In the genomic region with DNA sequence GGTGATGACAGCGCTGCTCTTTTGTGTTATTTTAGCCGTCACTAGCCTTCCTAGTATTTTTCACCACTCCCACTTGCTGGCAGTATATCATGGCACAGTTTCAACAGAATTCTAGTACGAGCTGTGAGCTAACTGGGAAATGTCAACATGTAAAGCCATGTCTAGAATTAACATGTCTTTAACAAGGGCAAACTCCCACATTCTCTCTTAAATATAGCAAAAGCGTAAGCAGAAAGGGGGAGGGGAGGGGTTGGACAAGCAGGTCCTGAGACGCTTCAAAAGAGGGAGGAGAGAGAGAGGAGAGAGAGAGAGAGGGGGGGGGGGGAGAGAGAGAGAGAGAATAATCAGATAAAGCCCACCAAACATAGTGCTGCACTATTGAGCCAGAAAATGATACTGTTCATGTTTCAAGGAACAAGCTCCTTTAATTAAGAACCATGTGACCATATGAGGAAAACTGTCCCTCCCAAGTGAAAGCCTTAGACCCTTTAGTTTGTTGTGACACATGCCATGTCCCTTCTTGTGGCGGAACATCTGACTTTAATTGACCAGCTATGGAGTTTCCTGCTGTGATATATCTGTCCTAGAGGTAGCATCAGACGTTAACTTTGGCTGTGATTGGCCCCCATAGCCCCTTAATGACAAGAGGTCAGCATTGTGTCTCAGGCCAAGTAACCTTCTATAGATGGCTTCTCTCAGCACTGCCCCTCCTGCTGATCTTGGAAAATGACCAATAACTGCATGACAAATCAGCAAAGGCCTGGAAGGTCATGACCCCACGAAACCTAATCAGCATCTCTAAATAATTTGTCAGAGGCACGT, we compare ENCODE assay signal across 8 mouse cellular contexts.
DNase-seq lines count a peak whose midpoint lies in the region; ATAC-seq and TF ChIP-seq lines count a peak whose summit lies in the region.

No protein-coding gene starts in this region.

- 14% methylated on average over 9 of the region's 9 CpGs for WGBS in kidney, embryonic 15.5 days
- 15% methylated on average over 8 of the region's 9 CpGs for WGBS in hindbrain, embryonic 12.5 days

- H3K27me3 ChIP-seq in kidney, embryonic 15.5 days = peaks cover 24% of the 10 kb centered on the region
- 0 out of 2 replicates have a peak, but pooled peaks cover 3% of the 10 kb centered on the region for H3K27me3 ChIP-seq in hindbrain, embryonic 12.5 days
- no peaks in the 10 kb centered on the region for H3K27me3 ChIP-seq in myocyte (ENCODE audit: control insufficient read depth, insufficient read depth, insufficient read length)

- H3K36me3 ChIP-seq in kidney, embryonic 15.5 days = no peaks in the 10 kb centered on the region
- H3K36me3 ChIP-seq in hindbrain, embryonic 12.5 days = no peaks in the 10 kb centered on the region
- no peaks in the 10 kb centered on the region for H3K36me3 ChIP-seq in myocyte (ENCODE audit: control insufficient read depth, insufficient read depth)

- no peaks in the 10 kb centered on the region for H3K9me3 ChIP-seq in kidney, embryonic 15.5 days (replicated peaks)
- H3K9me3 ChIP-seq in hindbrain, embryonic 12.5 days (replicated peaks) = no peaks in the 10 kb centered on the region

- peak; percentile 76 for ATAC-seq in kidney, embryonic 15.5 days (replicated peaks; ENCODE audit: low FRiP score)
- ATAC-seq in hindbrain, embryonic 12.5 days (ENCODE audit: low FRiP score) = no peak
- ATAC-seq in activated CD4-positive, CD25-positive, alpha-beta regulatory T cell, adult 4 months = no peak
- ATAC-seq in inflammation-experienced regulatory T-cells, adult 6 months = no peak

- no peak overlapping the region for H3ac ChIP-seq in myocyte (ENCODE audit: control insufficient read depth, insufficient read length)

- H3K4me1 ChIP-seq in kidney, embryonic 15.5 days = 0 out of 2 replicates have a peak, but pooled peaks cover 9% of the 10 kb centered on the region
- H3K4me1 ChIP-seq in hindbrain, embryonic 12.5 days = peaks cover 11% of the 10 kb centered on the region; the same call in 1 of the 2 replicates

- no peak overlapping the region for H3K9ac ChIP-seq in kidney, embryonic 15.5 days
- H3K9ac ChIP-seq in hindbrain, embryonic 12.5 days = no peak overlapping the region

- DNase-seq in kidney, postnatal 25 days = no peak
- DNase-seq in embryo, embryonic 10.5 days (ENCODE audit: low spot score) = peak; percentile 63
- DNase-seq in testis, postnatal 14 days (ENCODE audit: low spot score) = no peak

- TF ChIP-seq POLR2A in myocyte (IDR thresholded peaks at IDR 0.05; ENCODE audit: insufficient read length, low read depth) = no peak

- H3K4me2 ChIP-seq in kidney, embryonic 15.5 days = peak overlapping the region; percentile 42
- H3K4me2 ChIP-seq in hindbrain, embryonic 12.5 days (replicated peaks) = peak overlapping the region; percentile 34
- H3K4me2 ChIP-seq in myocyte (ENCODE audit: low read depth) = peak overlapping the region; percentile 9

- no peaks in the 10 kb centered on the region for H3K79me2 ChIP-seq in myocyte (ENCODE audit: control insufficient read depth, insufficient read depth)

- H3K27ac ChIP-seq in kidney, embryonic 15.5 days = no peak overlapping the region
- no peak overlapping the region for H3K27ac ChIP-seq in hindbrain, embryonic 12.5 days

- peak overlapping the region; percentile 3; the same call in 1 of the 2 replicates for H3K4me3 ChIP-seq in kidney, embryonic 15.5 days (replicated peaks)
- no peak overlapping the region for H3K4me3 ChIP-seq in hindbrain, embryonic 12.5 days
- H3K4me3 ChIP-seq in myocyte = no peak overlapping the region

TF ChIP-seq in myocyte, 11 proteins besides CTCF, POLR2A, EP300 and RAD21:
- TF ChIP-seq TCF3 (IDR thresholded peaks at IDR 0.05; ENCODE audit: insufficient read length, low read depth) (no peak), TCF12 (IDR thresholded peaks at IDR 0.05; ENCODE audit: insufficient read depth, poor library complexity, severe bottlenecking) (no peak), MYOD1 (IDR thresholded peaks at IDR 0.05; ENCODE audit: control insufficient read depth in 1 of 3, insufficient read length in 2 of 3, low read depth in 2 of 3) (no peak), MYOG (IDR thresholded peaks at IDR 0.05; ENCODE audit: control insufficient read depth in 1 of 3, insufficient read depth in 1 of 3, insufficient read length in 2 of 3, low read depth in 2 of 3) (no peak), USF1 (IDR thresholded peaks at IDR 0.05; ENCODE audit: low read depth) (no peak), SRF (IDR thresholded peaks at IDR 0.05; ENCODE audit: control insufficient read depth, insufficient read length, low read depth) (no peak), CEBPB (IDR thresholded peaks at IDR 0.05; ENCODE audit: insufficient read depth, poor library complexity, severe bottlenecking) (no peak), MAX (IDR thresholded peaks at IDR 0.05; ENCODE audit: low read depth) (no peak), REST (IDR thresholded peaks at IDR 0.05; ENCODE audit: insufficient read depth, insufficient read length) (no peak), E2F4 (IDR thresholded peaks at IDR 0.05; ENCODE audit: insufficient read depth) (no peak), POLR2AphosphoS2 (IDR thresholded peaks at IDR 0.05; ENCODE audit: insufficient read length, low read depth) (no peak)
TF ChIP-seq in myocyte: peak in this region for 0.
